Mouse (Mus musculus) leukemia stem cell, adult 10-12 weeks (primary cell): Measurements from ENCODE around the gene Tril. TPM values are rescaled to one million over a fixed set of nuclear protein-coding genes. Genes with fewer than 3 reads are reported as not detected.

Experiments used
- polyA plus RNA-seq: library from polyadenylated mRNA; stranded (reverse); fragments of >175 nt; gene quantifications from 2 replicates; pipeline ENCODE4 v1.2.3, GENCODE M21; 2012; ENCODE audit warnings: low replicate concordance

Gene Tril
- 0.06 and 0.17 TPM in 2 replicates for polyA plus RNA-seq

GRCm38 (mm10) chr6:53820486-53820985 lies at the start of gene Tril:
Gene Tril (minus strand): TSS chr6:53820830.

Other genes starting within 250 kb of the Tril start
- not detected in 2 replicates for gene Cpvl, start 157.8 kb upstream of the Tril start, polyA plus RNA-seq
- gene Chn2, start 218.7 kb upstream of the Tril start, polyA plus RNA-seq = 0.88 and 2.0 TPM in 2 replicates